Mouse (Mus musculus) brain, embryonic 18.5 days (tissue): ENCODE results near the gene Cd84.
"Not testable (repeated sequence)": the region's sequence is repeated elsewhere in the genome, so short reads cannot be mapped to it uniquely, and the experiment has no call there.

Experiments
- DNase-seq: peaks from one replicate; pipeline ENCODE4 v3.0.0-alpha.2; 2012; ENCODE audit warnings: low read depth, low spot score

Cd84 gene

DNA sequence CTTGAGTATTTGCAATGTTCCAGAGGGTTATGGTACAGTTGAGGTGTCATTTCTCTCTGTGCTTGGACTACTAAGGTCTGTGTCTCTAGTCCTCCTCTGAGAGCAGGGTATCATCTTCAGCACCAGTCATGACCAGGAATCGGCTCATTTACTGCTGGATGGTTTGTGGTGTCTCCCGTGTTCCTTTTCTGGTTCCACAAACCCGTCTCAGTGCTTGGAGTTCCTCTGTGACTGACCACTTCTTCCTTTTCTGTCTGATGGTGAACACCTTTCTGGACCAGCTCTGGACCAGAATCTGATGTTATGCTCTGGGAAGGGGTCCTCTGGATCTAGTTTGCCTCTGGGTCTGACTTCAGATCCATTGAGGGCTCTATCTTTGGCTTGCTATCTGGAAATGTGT, at the start of gene Cd84:
Cd84 (plus strand) TSS at position 210 of the 400 bp plus-strand sequence.
- no peak for DNase-seq

DNA sequence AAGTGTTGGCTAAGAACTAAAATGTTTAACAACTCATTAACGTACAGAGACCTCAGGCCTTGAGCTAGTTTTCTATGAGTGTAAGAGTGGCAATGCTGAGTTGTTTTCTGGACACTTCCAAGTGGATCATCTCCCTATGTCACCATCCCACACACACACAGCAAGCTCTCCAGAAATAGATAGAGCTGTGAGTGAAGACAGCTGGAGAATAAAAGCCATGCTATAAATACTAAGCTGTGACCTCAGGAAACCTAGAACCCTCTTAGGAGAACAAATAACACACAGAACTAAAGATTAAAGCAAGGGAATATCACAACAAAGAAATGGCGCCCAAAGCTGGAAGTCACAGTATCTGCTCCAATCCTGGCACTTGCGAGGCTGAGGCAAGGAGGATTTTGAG, 48.0 kb upstream of the Cd84 start:
- no peak for DNase-seq

DNA sequence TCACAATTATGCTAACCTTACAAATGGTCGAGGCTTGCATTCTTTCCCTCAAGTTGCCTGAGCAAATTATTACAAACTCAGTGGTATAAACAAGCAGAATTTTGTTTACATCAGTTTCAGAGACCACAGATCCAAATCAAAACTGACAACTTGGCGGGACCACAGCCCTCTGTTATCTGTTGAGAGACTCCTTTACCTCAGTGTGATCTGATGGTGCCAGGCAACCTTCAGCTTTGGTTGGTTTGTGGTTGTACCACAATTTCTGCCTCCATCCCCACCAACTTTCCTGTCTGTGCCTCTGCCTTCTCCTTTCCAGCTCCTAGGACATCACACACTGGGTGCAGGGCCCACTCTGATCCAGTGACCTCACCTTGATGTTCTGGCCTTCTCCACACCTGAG, 43.3 kb upstream of the Cd84 start:
- no peak for DNase-seq

DNA sequence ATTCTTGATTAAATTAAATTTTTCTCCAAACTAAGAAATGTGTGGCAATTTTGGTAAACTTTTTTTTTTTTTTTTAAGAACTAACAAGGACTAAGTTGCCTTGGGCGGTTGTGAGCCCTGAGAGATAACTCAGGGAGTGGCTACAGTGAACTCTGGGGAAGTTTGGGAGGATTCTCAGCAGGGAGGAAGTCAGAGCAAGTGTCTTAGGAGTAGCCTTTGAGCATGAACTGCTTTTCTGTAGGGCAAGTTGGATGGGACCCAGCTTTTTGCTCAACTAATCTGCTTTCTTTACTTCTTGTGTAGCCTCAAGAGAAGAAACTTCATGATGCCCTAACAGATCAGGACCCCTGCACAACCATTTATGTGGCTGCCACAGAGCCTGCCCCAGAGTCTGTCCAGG, 41.7 kb upstream of the Cd84 start:
- DNase-seq, result no peak

DNA sequence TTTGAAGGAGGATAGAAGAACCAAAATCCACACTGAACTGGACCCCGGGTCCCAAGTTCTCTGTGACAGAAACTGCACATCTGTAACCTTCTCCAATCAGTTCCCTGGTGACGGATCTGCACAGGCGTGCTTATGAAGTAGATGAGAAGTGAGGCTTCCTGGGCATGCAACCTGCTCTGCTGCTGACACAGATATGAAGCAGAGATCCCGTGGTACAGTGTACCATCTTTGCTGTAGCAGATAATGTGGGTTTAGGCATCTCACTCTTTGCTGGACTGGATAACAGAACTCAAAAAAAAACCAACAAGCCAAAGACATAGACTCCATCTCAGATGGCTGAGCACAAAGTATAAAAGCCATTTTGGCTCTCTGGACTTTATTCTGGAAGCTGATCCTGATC, 39.8 kb upstream of the Cd84 start:
- DNase-seq, result no peak

DNA sequence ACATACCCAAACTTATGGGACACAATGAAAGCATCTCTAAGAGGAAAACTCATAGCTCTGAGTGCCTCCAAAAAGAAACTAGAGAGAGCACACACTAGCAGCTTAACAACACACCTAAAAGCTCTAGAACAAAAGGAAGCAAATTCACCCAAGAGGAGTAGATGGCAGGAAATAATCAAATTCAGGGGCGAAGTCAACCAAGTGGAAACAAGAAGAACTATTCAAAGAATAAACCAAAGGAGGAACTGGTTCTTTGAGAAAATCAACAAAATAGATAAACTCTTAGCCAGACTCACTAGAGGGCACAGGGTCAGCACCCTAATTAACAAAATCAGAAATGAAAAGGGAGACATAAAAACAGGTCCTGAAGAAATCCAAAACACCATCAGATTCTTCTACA, 28.4 kb upstream of the Cd84 start:
- DNase-seq, result not testable (repeated sequence)

DNA sequence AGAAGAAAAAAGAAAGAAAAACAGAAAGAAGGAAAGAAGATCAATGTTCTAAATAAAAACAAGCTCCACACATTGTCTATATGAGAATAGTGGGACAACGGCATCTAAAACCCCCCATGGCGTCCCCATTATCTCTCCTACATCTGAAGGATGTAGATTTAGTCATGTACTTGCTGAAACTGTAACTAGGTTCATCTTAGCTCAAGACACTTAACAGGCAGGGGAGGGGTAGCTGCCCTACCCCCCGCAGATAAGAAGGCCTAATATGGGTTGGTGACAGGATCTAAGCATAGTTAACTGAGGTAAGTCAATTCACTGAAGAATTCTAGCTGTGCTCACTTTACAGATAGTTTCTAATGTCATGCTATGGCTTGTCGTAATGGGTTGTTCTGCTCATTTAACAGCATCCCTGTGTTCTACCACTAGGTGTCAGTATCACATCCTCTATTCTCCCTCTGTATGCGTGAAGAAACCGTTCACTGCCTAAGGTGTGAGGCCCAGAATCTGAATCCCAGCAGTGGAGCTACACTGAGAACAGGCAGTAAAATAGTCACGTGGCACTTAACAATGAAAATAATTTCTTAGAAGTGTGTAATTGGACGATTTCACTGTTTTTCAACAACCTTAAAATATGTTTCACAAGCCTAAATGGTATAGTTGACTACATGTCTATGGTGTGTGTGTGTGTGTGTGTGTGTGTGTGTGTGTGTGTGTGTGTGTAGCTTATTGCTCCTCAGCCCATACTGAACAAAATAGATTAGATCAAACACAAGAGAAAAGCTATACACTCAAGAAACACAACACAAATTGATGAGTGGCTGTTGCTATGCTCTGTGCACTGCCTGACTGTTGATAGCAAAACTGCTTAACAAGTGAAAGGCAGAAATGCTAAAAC, 23.7 kb upstream of the Cd84 start:
- peak; percentile 46 for DNase-seq

DNA sequence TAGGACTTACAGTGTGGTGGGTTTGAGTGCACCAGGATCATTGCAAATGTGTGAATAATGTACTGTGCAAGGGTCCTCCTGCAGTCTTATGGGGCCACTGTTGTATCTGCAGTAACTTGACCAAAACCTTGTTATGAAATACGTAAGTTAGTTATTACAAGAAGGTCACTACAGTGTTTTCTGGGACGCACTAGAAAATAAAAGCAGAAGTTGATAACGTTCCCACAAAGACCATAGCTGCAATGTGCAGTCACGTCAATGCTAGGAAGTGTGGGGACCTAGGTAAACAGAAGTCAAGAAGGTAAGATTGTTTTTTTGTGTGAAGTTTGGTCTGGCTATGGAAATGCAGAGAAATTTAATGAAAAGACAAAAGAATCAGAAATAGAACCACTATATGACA, 22.5 kb upstream of the Cd84 start:
- DNase-seq, result no peak

DNA sequence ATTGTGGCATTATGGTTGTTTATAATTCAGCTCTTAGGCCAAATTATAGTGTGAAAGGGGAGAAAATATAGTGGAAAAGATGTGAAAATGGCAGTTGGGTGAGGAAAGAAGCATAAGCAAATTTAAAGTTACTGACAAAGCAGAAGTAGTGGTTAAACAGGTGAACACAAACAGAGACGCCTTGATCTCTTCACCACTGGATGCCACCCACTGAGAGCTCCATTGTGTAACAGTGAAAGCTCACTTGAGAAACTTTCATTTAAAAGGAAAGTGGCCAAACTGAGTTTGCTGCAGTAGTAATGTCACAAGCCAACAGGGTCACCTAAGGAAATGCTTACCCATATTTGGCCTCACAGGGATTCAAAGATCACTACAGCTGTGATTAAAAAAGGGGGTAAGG, 18.2 kb upstream of the Cd84 start:
- no peak for DNase-seq

DNA sequence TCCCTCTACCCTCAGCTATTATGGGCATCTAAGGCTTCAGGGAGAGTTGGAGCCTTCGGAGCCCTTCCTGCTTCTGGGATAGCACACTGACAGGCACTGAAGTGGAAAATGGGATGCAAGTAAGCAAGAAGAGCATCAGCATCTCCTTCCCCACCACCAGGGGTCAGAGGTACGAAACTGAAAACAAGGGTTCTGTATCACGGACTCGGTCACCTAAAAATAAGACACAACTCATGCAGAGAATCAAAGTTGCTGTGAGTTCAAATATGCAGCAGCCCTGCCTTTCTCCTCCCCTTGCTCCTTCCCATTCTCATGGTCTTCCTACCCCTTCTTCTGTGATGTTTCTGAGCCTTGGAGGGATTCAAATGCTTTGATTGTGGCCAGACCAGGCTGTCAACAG, 14.0 kb upstream of the Cd84 start:
- no peak for DNase-seq

DNA sequence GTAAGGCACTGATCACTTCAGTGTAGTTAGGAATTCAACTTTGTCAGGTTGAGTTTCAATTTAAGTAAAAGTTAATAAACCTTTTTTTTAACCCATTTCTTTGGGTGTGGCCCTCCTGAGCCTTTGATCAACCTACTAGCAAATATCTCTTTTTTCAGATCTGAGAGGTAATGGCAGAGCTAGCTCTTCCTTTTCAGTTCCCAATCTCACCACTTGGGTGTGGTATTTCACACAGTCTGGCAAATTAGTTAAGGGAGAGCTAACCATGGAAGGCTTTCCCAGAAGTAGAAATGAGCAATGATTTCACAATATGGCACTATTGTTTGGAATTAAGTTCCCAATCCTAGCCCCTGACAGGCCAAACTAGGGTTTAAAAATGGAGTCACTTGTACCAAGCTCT, 13.3 kb upstream of the Cd84 start:
- peak; percentile 4 for DNase-seq

DNA sequence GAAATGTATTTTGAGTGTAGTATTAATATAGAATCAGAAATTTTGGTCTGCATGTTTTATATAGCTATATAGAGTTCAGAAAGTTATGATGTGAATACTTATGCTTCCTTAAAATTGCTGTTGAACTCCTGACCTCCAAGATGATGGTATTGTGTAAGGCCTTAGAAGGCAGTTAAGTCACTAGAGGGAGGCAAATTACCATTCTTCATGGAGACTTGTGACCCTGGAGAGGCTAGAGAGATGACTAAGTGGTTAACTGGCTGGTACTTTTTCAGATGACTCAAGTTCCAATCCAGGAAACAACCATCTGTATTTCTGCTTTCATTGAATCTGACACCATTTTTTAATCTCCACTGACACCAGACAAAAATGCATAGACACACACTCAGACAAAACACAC, 11.8 kb upstream of the Cd84 start:
- no peak for DNase-seq

DNA sequence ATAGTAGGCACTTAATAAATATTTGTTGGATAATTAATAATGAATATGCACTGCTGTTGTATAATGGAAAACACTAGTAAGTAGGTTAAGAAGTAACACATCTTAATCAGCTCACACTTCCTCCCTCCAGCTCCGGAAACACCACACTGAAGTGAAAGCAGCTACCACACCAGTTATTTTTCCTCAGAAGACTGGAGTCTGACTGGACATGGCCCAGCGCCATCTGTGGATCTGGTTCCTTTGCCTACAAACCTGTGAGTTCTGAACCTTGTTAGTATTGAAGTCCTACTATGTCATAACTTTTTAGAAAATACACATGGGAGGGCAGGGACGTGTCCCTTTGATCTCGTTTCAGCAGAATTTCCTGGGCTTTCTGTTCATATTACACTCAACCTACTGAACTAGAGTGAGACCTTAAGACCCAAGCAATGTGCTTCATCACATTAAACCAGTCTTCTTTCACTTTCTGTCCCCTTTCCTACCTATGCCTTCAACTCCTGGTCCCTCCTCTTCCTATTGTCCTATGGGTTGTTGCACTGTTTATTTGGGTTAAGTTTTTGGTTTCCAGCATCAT, 1.0 kb downstream of the Cd84 start:
- no peak for DNase-seq

DNA sequence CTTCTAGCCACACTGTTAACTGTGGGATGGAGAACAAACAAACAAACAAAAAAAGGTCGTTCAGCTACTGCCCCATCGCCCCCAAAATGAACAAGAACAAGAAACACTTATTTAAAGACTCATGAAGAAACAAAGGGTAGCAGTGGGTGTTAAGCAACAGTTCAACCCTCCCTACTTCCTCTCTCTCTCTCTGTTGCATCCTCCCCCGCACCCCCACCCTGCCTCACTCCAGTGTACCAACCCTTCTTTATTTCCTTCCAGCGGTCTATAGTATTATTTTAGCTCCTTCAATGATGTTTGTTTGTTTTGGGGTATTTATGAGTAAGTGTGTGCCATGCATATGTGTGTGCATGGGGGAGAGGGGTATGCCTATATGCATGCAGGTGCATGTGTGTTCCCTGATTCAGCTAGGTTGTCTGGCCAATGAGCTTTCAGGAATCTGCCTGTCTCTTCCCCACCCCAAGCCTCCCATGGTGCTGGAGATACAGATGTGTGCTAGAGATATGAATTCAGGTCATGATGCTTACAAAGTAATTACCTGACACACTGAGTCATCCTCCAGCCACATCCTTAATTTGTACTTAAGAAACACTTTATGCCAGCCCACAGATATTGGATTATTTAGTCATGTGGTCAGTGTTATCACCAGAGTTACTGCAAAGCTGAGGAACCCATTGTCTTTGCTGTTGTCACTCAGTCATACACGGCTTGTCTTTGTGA, 5.7 kb downstream of the Cd84 start:
- no peak for DNase-seq

DNA sequence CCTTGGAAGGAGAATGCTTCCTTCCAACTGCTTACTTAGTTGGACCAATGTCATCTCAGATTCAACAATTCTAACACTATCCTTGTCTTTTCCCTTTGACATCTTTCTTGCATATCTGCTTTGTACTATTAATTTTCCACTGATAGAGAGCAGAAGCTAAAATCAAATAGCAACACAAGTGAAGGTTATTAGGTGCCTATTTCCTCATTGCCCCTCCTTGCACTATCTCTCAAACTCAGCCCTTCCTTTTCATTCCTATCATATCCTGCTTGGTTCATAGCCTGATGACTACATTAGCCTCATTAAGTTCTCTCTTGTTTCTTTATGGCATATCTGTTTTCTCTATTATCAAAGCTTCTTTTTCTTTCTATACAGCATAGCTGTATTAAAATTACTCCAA, 8.7 kb downstream of the Cd84 start:
- DNase-seq, result no peak

DNA sequence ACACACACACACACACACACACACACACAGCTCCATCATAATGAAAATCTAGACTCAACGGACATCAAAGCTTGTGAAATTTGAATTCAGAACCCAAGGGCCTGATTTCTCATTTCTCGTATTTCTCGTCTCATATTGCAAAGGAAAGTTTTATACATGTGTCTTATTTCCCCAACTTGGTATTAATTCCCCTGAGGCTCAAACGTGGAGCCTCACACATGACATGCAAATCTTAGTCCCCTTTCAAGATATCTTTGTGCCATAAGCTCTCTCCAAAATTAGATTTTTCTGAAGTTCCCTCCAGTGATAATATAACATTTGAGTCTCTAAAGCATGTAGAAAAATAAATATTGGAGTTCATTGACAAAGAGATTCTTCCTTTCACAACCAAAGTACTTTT, 9.3 kb downstream of the Cd84 start:
- no peak for DNase-seq

DNA sequence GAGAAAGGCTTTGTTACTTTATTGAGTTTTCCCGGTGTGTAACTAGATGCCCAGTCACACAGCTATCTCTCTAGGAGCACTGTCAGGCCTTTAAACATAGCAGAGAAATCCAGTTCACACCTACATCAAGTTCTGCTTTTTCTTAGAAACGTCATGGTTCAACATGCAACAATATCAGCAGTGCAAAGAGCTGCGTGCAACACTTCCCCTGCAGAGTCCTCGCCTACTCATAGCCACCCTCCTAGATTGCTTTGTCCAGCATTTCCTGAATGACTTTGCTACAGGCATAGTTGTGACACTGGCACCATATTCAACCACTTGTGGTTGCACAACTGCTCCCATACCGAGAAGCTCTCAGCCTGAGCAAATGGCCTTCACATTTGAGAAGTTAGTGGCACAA, 10.0 kb downstream of the Cd84 start:
- no peak for DNase-seq

DNA sequence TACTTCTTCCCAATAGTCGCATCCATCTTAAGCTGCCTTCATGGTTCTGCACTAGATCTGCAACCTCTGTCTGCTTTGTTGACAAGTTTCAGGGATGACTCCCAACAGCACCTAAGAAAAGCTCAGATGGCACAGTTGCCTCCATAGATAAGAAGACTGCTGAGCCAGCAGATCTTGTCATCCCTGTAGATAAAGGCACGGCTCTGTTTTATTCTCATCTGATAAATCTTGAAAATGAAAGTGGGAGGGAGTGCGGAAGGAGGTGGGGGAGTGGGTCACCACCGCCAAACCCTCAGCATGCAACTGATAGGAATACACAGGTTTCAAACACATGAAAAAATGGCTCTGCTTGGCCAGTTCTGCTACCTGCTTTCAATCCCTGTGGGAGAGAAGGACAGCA, 26.0 kb downstream of the Cd84 start:
- no peak for DNase-seq

DNA sequence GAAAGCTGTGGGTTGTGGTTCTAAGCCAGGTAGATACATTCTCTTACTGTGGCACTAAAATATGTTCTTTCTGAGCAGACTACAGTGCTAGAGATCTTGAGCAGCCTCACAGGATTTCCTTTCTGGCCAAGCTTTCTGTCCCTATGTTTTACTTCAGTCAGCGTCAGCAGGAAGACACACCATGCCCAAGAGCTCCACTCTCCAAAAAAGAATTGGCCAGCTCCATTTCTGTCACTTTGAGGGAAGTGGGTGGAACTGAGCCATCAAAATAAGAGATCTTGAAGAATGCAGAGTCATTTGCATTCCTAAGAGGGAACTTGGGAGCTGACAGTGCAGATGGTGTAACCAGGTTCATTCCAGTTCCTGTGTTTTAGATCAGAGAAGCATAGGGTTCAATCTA, 47.5 kb downstream of the Cd84 start:
- no peak for DNase-seq

DNA sequence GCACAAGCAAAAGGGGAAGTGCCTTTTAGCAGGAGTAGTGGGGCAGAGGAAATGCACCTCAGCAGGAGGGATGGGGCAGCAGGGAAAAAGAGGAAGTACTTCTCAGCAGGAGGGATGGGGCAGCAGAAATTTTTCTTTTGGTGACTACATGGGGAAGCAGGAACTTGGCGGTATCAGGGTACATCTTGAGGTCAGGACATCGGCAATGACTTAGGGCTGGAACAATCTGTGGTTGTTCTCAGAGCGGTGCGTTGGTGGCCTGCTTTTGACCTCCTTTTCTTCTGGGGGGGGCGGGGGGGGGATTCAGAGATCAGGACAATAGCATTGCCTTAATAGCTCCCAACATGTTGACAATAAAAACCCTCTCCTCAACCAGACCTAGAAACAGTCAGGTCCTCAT, 55.9 kb downstream of the Cd84 start, which contains the start of gene Gm10521:
Gm10521 (plus strand) TSS at position 301 of the 400 bp plus-strand sequence.
- DNase-seq, result not testable (repeated sequence)

DNA sequence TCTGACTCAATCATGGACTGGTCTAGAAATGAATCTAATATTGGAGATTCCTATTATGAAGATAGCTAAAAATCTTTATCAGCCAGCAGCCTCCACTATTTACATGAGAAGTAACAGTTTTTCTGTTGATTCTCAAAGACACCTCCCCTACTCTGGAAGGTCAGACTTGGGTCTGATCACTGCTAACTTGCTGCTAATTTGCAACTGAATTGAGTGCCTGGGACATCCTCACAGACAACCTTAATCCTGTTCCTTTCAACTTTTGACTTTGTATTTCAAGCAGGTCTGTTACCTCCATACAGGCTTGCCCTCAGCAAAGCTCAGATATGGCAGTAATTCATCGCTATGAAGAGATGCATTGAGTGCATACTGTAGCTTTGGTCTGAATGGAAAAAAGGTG, 64.5 kb downstream of the Cd84 start:
- DNase-seq, result no peak

DNA sequence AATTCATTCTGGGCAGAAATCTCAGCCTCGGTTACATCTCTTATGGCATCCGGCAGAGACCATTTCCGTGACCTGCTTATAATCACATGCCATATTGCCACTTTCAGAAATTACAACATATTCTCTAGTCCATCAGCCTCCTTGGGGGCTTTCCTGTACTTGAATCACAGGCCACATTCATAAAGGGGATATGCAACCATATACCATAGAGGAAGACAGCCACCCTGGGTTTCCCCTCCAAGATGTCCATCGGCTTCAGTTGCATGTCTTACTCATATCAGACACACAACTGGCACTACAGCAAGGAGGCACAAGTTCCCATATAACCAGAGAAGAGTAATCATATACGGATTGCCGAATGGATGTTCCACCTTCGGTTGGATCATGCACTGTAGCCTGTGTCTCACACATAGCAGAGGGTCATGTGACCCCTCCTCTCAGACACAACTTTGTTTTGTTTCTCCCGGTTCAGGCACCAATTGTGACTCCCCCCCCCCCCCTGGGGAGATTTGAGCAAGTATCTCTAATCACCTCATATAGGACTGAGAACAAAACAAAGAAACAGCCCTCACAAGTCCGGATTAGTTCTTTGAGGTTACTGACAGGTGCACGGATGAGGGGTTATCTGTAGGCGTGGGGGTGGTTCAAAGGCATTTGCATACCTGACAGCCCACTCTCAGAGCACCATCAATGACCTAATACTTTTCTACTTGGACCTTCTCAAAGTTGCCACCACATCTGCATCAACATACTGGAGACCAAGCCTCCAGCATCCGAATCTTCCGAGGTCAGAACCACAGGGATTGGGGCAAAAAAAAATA, 76.4 kb downstream of the Cd84 start:
- DNase-seq, result no peak
